Mouse (Mus musculus): ENCODE measurements at regions not wholly inside any gene's neighbourhood (a gene's known extent, or its start where the extent isn't known, plus 50 kb on each side); places are given as distances from the start of the nearest gene placed in this dataset.

DNA sequence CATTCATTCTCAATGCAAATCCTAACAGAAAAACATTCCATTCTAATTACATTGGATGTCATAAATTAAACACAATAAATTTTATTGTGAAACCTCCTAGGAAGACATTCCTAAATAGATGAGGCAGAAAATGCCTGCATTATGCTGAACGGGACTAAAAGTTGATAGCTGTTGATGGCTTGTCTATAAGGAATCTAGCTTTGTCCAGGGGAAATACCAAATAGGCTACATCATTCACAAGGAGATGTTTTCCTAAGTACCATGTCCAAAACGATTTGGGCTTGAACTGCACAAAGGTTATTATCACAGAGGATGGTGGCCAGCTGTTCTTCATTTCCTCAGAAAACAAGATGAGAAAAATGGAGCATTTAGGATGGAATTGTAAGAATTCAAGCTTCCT is 494.5 kb upstream of the Gm9747 start:
- no peak for TF ChIP-seq CTCF (IDR thresholded peaks at IDR 0.05; ENCODE audit: borderline replicate concordance, extremely low read depth, insufficient read depth, insufficient read length)
- TF ChIP-seq POLR2A (IDR thresholded peaks at IDR 0.05; ENCODE audit: borderline replicate concordance, extremely low read depth, insufficient read depth, insufficient read length, poor library complexity, severe bottlenecking) = no peak
